Mouse (Mus musculus) heart, postnatal 10 days (tissue): ENCODE results near the gene Plod3. TPM values are rescaled to one million over a fixed set of nuclear protein-coding genes. Genes with fewer than 3 reads are reported as not detected.

Experiments
- DNase-seq, 2 experiments: peaks; one replicate each; pipeline ENCODE4 v3.0.0; 2021
- intact Hi-C: fragments of 180-260 bp; cut with DNase I; formaldehyde crosslinking; loops from one replicate; pipeline ENCODE4 v1.15.1; 2025
- total RNA-seq, 2 experiments: library from RNA; stranded (reverse); gene quantifications; 2 replicates each; pipeline ENCODE4 v1.2.3; 2021

The Plod3 gene
- total RNA-seq, 2 experiments from 2014 or later = 45.0 to 47.1 TPM

DNA sequence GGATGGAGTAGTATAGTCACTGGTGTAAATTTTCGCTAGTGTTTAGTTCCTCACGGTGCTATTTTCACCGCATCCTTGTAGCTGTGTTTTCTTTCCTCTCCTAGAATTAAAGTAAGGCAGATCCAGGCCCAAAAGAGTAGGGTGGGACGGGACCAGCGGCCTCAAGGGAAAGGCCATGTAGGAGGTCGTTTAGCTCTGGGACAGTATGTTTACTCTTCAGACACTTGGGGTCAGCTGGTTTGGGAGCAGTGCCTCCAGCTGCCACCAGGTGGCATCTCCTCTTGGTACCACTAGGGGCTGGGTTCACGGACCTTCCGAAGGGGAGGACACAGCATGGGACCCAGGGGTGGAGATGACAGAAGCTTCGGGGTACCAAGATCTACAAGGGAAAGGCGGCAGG lies 24.3 kb upstream of the Plod3 start:
- peak; percentile 84 to 91 for DNase-seq
- intact Hi-C loops = no loop called here

DNA sequence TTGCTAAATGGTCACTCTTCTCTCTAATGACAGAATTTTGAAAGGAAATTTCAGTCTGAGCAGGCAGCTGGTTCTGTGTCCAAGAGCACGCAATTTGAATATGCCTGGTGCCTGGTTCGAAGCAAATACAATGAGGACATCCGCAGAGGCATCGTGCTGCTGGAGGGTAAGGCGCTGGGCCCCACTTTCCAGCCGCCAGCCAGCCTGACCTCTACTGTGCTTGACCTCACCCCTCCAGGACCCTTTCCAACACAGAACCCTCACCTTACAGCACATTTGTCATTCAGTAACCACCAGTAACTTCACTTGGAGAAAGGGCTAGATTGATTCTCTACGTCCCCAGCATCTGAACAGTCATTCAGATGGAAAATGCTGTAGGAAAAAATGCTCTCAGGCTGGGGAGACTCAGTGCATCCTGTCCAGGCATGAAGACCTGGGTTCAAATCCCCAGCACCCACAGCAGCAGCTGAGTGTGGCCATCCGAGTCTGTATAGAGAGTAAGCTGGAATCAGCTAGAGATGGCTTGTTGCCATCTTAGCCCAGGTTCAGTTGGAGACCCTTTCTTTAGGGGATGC lies 23.8 kb upstream of the Plod3 start:
- intact Hi-C loops = no loop called here
- no peak for DNase-seq

DNA sequence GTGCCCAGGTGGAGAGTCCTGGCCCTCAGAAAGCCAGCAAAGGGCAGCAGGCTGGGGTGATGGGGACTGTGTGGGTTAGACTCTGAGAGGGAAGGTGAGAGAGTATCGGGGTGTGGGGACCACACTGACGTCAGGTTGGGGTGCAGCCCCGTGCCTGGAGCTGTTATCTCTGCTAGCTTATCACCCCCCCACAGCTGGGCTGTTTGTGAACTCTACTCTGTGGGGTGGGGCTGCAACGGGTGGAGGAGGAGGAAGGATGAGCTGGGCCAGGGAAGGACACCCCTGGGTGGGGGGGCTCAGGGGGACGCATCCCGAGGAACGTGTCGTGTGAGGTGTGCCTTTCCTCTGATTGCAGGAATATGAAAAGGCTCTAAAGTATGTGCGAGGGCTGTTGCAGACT lies 21.6 kb upstream of the Plod3 start:
- intact Hi-C loops = no loop called here
- DNase-seq = no peak

- intact Hi-C loops = no loop called here
- DNase-seq = no peak
These were observed 21.1 kb upstream of the Plod3 start for GRCm38 (mm10) chr5:136965686-136966085.

GRCm38 (mm10) chr5:136966331-136966730 lies 20.5 kb upstream of the Plod3 start, which contains the start of gene Cldn15:
Cldn15 (plus strand) TSS chr5:136966616.
- intact Hi-C loops = no loop called here
- DNase-seq = peak in 1 of 2 experiments; percentile 54

- intact Hi-C loops = no loop called here
- DNase-seq = peak in 1 of 2 experiments; percentile 23
These were observed 19.9 kb upstream of the Plod3 start for GRCm38 (mm10) chr5:136966861-136967455.

- intact Hi-C loops = no loop called here
- peak; percentile 87 to 88 for DNase-seq
These were observed 19.2 kb upstream of the Plod3 start for GRCm38 (mm10) chr5:136967592-136967991.

GRCm38 (mm10) chr5:136970703-136971102 lies 16.1 kb upstream of the Plod3 start:
- peak; percentile 73 to 83 for DNase-seq
- intact Hi-C loops = loop anchor here (1.0 to 5.0 kb wide), 2 partner anchors 41 to 178 kb away; no protein-coding TSS in a partner anchor

DNA sequence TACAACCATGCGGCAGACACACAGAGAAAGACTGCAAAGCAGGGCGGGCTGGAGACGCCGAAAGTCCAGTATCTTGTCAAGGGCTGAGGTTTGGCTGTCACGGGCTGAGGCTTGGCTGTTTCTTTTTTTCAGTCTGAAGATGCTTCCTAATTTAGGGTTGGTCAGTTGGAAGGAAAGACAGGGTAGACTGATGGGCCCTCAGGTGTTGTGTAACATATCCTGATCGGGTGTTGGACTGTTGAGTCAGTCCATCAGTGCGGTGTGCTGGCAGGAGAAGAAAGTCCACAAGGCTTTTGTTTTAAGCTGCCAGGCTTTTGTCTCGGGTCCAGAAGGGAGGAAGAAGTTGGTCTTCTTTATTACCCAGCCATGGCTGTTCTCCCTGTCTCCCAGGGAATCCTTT lies 13.1 kb upstream of the Plod3 start:
- DNase-seq = no peak
- intact Hi-C loops = loop anchor here (5.0 kb wide), 1 partner anchor 181 kb away; no protein-coding TSS in a partner anchor

GRCm38 (mm10) chr5:136977769-136978168 lies 9.1 kb upstream of the Plod3 start:
- DNase-seq = no peak
- intact Hi-C loops = no loop called here

DNA sequence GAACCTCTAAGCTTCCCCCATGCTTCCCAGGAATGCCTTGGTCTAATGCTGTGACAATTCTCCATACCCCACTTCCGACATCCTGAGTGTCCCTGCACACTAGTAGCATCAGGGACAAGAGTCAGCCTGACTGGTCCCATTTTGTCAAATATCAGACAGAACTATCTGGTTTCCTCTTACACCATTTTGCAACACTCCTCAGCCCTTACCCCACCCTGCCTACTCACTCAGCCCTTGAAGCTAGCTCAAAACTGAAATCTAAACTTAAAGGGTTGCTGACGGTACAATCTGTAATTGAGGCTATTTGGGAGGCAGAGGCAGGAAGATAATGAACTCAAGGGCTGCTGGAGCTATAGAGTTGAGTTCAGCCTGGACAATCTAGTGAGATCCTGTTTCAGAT lies 7.1 kb upstream of the Plod3 start:
- intact Hi-C loops = no loop called here
- DNase-seq = no peak

- no peak for DNase-seq
- intact Hi-C loops = no loop called here
These were observed 5.8 kb upstream of the Plod3 start for GRCm38 (mm10) chr5:136980974-136981373.

DNA sequence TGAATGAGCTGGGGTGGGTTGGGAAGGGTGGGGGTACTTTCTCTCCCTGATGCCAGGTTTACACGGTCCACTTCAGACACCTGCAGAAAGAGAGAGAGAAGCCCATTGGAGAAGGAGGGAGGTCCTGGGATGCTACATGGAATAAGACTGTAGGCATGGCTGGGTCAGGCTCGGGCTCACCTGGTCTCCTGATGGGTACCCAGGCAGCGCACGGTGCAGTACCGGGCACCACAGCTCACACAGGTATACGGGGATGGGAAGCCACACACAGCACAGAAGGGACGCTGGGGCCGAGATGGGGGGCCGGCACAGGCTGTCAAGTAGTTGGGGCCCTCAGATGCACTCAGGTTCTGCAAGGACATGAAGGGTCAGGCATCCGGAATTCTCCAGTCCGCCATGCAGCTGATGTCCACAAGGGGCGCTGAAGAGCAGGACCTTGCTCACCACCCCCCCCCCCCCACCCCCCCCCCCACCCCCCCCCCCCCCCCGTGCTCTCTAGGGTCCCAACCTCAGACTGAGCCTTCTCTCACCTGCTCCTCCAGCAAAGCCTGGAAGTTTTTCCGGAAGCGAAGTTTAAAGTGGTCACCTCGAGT lies 4.4 kb upstream of the Plod3 start:
- DNase-seq = peak in 1 of 2 experiments; percentile 76
- intact Hi-C loops = no loop called here

DNA sequence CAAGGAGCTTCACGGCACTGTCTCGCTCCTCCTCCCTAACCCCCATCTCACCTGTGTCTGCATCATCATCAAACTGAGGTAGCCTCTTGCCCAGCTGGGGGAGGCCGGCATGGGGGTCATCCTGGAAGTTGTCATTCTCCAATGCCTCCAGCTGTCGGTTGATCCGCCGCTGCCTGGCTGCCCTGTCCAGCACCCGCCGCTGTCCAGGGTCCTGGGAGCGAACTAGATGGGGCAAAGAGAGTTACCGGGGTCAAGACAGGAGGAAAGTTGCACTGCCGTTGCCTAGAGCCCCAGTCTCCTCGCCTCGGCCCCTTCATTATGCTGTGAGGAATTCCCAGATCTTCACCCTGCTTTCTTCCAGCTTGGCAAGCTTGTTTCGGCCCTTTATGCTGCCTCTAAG lies 2.0 kb upstream of the Plod3 start:
- intact Hi-C loops = no loop called here
- DNase-seq = no peak

DNA sequence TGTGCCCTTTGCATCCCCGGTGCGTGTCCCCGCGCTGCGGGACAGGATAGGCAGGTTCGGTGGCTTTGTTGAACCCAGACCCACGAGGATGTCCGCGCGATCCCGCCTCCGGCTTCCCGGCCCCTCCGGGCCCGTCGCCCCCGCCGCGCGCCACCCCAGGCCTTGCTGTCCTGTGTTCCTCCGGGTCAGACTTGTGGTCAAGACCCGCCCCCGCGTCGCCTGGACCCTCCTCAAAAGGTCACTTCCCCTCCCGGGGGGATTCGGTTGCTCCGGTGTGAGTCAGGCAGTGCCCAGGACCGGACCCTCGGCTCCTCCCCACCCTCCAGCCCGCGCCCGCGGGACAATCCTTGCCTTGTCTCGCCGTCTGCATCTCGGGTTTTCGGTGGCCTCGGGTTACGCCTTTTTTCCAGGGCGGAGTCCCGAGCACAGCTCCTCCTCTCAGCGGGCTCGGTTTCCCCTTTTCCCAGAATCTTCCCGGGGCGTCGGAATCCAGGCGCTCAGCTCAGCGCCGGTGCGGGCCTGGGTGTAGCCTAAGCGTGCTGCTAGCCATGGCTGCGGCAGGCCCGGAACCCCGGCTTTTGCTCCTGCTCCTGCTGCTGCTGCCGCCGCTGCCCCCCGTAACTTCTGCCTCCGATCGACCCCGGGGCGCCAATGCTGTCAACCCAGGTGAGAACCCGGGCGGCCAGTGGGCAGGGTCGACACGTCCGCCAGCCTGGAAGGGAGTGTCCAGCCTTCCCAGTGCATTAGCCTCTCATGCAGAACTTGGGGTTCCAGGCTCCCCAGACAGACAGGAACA lies 517 bp downstream of the Plod3 start:
- intact Hi-C loops = no loop called here
- DNase-seq = peak; percentile 84 to 89

GRCm38 (mm10) chr5:136987934-136988271 lies 1.1 kb downstream of the Plod3 start, which contains the start of gene Znhit1:
Znhit1 (minus strand) TSS chr5:136988021.
- peak in 1 of 2 experiments; percentile 23 for DNase-seq
- intact Hi-C loops = no loop called here

DNA sequence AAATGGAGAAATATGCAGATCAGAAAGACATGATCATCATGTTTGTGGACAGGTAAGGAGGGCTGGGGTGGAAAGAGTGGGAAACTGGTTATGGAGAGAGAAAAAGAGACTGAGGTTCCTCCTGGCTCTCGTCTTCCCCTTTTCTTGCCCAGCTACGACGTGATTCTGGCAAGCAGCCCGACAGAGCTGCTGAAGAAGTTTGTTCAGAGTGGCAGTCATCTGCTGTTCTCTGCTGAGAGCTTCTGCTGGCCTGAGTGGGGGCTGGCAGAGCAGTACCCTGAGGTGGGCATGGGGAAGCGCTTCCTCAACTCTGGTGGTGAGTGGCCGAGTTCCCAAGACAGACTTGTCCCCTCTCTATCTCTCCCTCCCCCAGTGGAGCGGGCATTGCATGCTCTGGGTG lies 1.6 kb downstream of the Plod3 start:
- DNase-seq = peak in 1 of 2 experiments; percentile 44
- intact Hi-C loops = no loop called here

DNA sequence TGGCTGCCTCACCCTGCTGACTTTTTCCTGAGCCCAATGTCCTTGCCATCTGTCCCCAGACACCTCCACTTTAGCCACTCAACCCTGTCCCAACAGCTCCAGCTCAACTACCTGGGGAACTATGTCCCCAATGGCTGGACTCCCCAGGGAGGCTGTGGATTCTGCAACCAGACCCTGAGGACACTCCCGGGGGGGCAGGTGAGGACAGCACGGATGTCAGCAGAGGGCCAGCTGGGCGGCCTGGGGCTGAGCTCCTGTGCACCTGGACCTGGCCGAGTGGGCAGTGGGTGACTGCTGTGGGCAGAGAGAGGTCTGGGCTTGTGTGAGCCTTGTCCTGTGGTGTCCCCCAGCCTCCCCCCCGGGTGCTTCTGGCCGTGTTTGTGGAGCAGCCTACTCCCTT lies 3.0 kb downstream of the Plod3 start:
- intact Hi-C loops = no loop called here
- no peak for DNase-seq

DNA sequence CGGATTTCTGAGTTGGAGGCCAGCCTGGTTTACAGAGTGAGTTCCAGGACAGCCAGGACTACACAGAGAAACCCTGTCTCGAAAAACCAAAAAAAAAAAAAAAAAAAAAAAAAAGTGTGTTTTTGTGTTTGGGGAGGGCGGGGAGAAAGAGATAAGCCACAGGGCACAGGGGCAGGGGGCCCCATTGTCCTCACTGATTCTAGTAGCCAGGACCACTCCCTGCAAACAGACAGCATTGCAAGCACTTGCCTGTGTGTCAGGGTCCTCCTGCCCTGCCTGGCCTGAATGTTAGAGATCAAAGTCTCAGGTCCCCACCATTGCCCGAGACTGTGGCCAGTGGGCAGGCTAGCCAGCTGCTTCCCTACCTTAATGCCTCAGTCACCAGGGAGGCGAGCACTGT lies 12.6 kb downstream of the Plod3 start:
- no peak for DNase-seq

DNA sequence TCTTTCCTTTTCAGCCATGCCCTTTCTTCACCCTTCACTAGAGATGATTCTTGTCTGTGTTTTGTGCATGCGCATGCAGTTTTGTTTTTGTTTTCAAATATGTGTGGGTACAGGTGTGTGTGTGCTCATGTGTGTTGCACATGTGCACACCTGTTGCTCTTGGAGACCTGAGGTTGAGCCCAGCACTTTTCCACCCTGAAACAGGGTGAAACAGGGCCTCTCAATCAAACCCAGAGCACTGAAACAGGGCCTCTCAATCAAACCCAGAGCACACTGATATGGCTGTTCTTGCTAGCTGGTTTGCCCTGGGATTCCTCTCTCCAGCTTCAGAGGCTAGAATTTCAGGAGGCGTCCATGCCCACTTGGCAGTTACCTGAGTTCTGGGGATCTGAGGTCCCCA lies 13.8 kb downstream of the Plod3 start:
- intact Hi-C loops = no loop called here
- DNase-seq = no peak

More for the DNA sequence above, 12.6 kb downstream of the Plod3 start:
- intact Hi-C loops = no loop called here

GRCm38 (mm10) chr5:137007276-137007675 lies 20.5 kb downstream of the Plod3 start:
- intact Hi-C loops = no loop called here
- DNase-seq = no peak
